Mouse (Mus musculus) lung, postnatal 0 days (tissue): ENCODE results near the gene Celsr1.

Experiments
- CTCF ChIP-seq: IDR thresholded peaks from 2 replicates; pipeline ENCODE4 v1.5.1; 2016; ENCODE audit warnings: antibody characterized with exemption, mild to moderate bottlenecking
- EP300 ChIP-seq: IDR thresholded peaks from 2 replicates; pipeline ENCODE4 v1.6.1; 2016; ENCODE audit warnings: antibody characterized with exemption, mild to moderate bottlenecking, control low read depth

- TF ChIP-seq EP300 (no peak), CTCF (no peak)
Measured at GRCm38 (mm10) chr15:86027871-86028270, 5.7 kb downstream of the Celsr1 start.
